Mouse (Mus musculus) Muller cell, postnatal 12 days (primary cell): ENCODE results near the gene Spp2.

Source experiments
- DNase-seq: peaks from one replicate; pipeline ENCODE4 v3.0.0-alpha.2; 2015; ENCODE audit errors: inconsistent ontology term

Spp2 gene

GRCm38 (mm10) chr1:88466325-88467064, 59.7 kb downstream of the Spp2 start:
- no peak for DNase-seq

- no peak for DNase-seq
Observed at GRCm38 (mm10) chr1:88467866-88468265, 61.1 kb downstream of the Spp2 start.

GRCm38 (mm10) chr1:88468335-88468734, 61.6 kb downstream of the Spp2 start:
- no peak for DNase-seq

- no peak for DNase-seq
Observed at GRCm38 (mm10) chr1:88469746-88470145, 63.0 kb downstream of the Spp2 start.

- DNase-seq, result peak; percentile 64
Observed at GRCm38 (mm10) chr1:88472258-88472657, 65.5 kb downstream of the Spp2 start.

- DNase-seq, result no peak
Observed at GRCm38 (mm10) chr1:88473899-88474298, 67.1 kb downstream of the Spp2 start.

- DNase-seq, result peak; percentile 77
Observed at GRCm38 (mm10) chr1:88474598-88474997, 67.8 kb downstream of the Spp2 start.

- DNase-seq, result peak; percentile 62
Observed at GRCm38 (mm10) chr1:88475502-88475953, 68.8 kb downstream of the Spp2 start.
